Mouse (Mus musculus) cerebellum, adult 11-12 months (tissue): ENCODE measurements at regions not wholly inside any gene's neighbourhood (a gene's known extent, or its start where the extent isn't known, plus 50 kb on each side); places are given as distances from the start of the nearest gene placed in this dataset.
"Not testable (repeated sequence)": the region's sequence is repeated elsewhere in the genome, so short reads cannot be mapped to it uniquely, and the experiment has no call there.

Source experiments
- DNase-seq: peaks from one replicate; pipeline ENCODE4 v3.0.0; 2022

DNA sequence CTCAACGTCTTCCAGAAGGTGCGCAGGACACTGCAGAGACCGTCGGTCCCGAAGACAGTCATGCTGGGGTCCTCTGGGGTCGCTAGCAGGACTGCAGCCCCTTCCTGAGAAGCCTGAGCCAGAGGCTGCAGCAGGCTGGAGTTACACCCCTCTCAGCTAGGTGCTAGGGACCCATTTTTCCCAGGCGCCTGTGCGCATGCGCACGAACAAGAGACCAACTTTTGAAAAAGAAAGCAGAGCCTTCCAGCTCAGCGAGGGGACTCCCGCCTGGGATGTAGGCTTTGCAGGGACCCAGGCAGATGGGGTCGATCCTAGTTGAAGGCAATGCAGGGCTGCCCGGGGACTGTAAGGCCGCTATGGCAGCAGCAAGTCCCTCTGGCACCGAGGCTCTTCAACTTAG lies 104.7 kb upstream of the Atg7 start:
- DNase-seq: not testable (repeated sequence)

DNA sequence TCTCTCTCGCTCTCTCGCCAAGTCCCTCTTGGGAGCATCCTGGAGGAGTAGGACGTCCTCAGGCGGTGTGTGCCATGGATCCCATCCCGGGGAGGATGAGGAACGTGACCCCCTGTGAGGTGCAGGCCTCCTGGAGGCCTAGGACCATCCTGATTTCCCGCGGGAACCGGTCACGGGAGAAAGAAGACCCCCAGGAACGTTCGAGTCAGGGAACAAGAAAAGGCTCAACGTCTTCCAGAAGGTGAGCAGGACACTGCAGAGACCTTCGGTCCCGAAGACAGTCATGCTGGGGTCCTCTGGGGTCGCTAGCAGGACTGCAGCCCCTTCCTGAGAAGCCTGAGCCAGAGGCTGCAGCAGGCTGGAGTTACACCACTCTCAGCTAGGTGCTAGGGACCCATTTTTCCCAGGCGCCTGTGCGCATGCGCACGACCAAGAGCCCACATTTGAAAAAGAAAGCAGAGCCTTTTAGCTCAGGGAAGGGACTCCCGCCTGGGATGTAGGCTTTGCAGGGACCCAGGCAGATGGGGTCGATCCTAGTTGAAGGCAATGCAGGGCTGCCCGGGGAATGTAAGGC lies 92.7 kb upstream of the Atg7 start:
- DNase-seq: not testable (repeated sequence)

- DNase-seq: peak; percentile 4
These were observed 89.8 kb upstream of the Atg7 start for GRCm38 (mm10) chr6:114553072-114553471.

DNA sequence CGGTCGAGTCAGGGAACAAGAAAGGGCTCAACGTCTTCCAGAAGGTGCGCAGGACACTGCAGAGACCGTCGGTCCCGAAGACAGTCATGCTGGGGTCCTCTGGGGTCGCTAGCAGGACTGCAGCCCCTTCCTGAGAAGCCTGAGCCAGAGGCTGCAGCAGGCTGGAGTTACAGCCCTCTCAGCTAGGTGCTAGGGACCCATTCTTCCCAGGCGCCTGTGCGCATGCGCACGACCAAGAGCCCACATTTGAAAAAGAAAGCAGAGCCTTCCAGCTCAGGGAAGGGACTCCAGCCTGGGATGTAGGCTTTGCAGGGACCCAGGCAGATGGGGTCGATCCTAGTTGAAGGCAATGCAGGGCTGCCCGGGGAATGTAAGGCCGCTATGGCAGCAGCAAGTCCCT lies 87.7 kb upstream of the Atg7 start:
- DNase-seq: not testable (repeated sequence)

- DNase-seq: not testable (repeated sequence)
These were observed 65.6 kb upstream of the Atg7 start for GRCm38 (mm10) chr6:114577319-114577718.
